Mouse (Mus musculus) frontal cortex, adult 2 months (tissue): Measurements from ENCODE around the gene Pla2g15. TPM values are rescaled to one million over a fixed set of nuclear protein-coding genes. Genes with fewer than 3 reads are reported as not detected.

Source experiments
- DNase-seq, 2 experiments: peaks; one replicate each; pipeline ENCODE4 v3.0.0; 2022; ENCODE audit warnings: low spot score in 1 of 2; ENCODE audit errors: extremely low spot score in 1 of 2
- polyA plus RNA-seq: library from polyadenylated mRNA; depleted of rRNA; stranded (reverse); fragments of >200 nt; gene quantifications from 2 replicates; pipeline ENCODE4 v1.2.3, GENCODE M21; 2012; rRNA removed

Gene Pla2g15
- 17.6 and 17.7 TPM in 2 replicates for polyA plus RNA-seq

GRCm38 (mm10) chr8:106149801-106150652 lies at the start of gene Pla2g15:
TSS of gene Pla2g15 (plus strand) at chr8:106150399.
- DNase-seq, result peak; percentile 91 to 96

DNA sequence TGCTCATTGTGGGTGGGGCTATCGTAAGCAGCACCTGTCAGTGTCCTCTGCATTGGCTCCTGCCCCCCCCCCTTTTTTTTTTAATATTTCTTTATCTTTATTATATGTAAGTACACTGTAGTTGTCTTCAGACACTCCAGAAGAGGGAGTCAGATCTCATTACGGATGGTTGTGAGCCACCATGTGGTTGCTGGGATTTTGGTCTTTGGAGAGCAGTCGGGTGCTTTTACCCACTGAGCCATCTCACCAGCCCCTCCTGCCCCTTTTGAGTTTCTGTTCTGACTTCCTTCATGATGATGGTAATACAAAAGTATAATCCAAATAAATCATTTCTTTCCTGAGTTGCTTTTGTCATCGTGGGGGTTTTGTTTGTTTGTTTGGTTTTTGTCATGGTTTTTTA lies 47.9 kb upstream of the Pla2g15 start:
- DNase-seq, result no peak

DNA sequence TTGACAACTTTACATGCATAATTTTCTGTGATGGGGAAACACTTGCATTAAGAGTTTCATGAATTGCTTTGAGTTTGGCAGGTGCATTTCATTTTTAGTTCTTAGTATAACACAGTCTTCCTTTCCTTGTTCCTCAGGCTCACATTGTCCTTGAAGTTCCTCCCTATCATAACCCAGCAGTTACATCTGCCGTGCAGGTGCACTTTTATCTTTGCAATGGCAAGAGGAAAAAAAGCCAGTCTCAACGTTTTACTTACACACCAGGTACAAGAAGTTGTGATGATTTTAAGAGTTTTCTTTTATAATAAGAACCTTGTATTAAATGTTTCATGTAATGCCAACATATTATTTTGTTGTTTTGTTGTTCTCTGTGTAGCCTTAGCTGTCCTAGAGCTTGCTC lies 46.3 kb upstream of the Pla2g15 start:
- no peak for DNase-seq

DNA sequence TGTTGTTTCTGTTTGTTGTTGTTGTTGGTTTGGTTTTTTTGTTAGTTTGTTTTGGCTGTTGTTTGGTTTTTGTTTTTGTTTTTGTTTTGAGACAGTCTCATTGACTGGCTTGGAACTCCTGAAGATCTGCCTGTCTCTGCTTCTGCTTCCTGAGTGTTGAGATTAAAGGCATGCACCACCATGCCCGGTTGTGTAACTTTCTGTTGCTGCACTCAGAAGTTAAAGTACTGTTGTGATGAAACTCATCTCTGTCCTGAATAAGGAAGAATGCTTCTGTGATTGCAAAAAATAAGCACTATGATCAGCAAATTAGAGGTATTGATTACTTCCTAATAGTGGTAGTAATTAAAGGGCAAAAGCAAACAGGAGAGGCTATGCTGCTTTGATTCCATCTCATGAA lies 44.0 kb upstream of the Pla2g15 start:
- DNase-seq, result no peak

GRCm38 (mm10) chr8:106108080-106108479 lies 42.1 kb upstream of the Pla2g15 start:
- no peak for DNase-seq

DNA sequence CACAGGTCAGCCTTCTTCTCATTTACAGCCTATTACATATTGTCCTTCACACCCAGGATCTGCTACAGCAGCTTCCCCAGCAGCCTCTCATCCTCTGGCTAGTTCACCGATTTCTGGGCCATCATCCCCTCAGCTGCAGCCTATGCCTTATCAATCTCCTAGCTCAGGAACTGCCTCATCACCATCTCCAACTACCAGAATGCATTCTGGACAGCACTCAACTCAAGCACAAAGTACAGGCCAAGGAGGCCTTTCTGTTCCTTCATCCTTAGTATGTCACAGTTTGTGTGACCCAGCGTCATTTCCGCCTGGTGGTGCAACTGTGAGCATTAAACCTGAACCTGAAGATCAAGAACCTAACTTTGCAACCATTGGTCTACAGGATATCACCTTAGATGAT lies 41.5 kb upstream of the Pla2g15 start:
- peak in 1 of 2 experiments; percentile 27 for DNase-seq

GRCm38 (mm10) chr8:106112041-106112440 lies 38.2 kb upstream of the Pla2g15 start:
- no peak for DNase-seq

DNA sequence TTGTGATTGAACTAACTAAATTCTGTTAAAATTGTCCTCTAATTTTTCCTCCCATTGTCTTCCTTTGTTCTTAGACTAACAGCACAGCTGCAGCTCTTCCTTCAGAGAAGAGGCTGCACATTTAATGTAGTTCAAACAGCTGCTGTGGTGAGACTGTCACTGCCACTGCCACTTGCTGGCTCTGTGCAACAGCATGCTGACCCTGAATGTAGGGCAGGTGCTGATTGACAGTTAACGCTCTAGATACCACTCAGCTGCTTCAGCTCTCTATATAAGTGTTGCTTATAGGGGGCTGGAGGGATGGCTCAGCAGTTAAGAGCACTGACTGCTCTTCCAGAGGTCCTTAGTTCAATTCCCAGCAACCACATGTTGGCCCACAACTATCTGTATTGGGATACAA lies 37.7 kb upstream of the Pla2g15 start:
- DNase-seq, result no peak

GRCm38 (mm10) chr8:106115897-106116296 lies 34.3 kb upstream of the Pla2g15 start:
- DNase-seq, result no peak

- DNase-seq, result no peak
These were observed 26.8 kb upstream of the Pla2g15 start for GRCm38 (mm10) chr8:106123443-106123842.

GRCm38 (mm10) chr8:106126055-106126454 lies 24.1 kb upstream of the Pla2g15 start:
- DNase-seq, result no peak

DNA sequence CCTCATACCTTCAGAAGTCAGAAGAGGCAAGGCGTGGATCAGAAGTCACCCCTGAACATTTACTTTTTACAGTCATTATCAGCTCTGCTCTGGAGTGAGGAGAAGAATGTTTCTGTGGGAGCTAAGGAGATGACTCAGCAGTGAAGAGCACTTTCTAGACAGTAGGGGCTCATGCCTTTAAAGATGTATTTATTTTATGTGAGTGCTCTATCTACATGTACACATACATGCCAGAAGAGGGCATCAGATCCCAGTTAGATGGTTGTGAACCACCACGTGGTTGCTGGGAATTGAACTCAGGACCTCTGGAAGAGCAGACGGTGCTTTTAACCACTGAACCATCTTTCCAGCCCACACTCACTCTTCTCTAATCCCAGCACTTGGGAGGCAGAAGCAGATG lies 23.1 kb upstream of the Pla2g15 start:
- no peak for DNase-seq

DNA sequence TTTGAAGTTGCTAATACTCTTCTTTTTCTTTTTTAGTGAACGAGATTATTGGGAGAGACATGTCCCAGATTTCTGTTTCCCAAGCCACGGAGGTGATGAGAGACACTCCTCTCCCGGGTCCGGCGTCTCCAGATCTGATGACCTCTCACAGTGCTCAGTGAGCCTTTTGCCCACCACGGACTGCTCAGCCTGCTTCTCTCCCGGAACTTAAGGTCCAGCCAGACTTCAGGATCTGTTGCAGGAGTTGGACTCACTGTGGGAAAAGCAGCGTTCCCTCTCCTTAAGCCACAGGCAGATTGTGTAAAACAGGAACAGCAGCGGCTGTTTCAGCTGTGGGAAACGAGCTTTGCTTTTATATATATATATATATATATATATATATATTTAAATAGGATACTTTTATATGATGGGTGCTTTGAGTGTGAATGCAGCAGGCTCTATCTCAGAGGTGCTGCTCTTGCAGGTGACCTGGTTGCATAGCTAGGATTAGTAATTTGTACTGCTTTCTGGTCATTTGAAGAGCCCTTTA lies 22.3 kb upstream of the Pla2g15 start:
- no peak for DNase-seq

GRCm38 (mm10) chr8:106129232-106129930 lies 20.8 kb upstream of the Pla2g15 start:
- no peak for DNase-seq

DNA sequence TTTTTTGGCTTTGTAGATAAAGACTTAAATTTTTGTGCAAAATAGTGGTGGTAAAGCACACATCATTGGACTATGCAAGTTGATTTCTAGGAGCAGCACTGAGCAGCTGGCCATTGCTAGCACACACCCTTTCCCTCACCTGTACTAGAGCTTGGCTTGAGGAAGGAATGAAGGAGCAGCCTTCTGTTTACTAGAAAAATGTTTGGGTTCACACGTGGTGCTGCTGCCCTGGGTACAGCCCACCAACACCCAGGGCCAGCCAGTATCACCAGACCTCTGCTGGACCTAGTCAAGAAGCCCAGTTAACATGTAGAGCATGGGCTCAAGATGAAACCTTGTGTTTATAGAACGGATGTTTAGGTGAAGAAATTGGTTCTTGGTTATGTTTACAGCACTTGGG lies 20.2 kb upstream of the Pla2g15 start:
- no peak for DNase-seq

GRCm38 (mm10) chr8:106130505-106130904 lies 19.7 kb upstream of the Pla2g15 start:
- DNase-seq, result no peak

DNA sequence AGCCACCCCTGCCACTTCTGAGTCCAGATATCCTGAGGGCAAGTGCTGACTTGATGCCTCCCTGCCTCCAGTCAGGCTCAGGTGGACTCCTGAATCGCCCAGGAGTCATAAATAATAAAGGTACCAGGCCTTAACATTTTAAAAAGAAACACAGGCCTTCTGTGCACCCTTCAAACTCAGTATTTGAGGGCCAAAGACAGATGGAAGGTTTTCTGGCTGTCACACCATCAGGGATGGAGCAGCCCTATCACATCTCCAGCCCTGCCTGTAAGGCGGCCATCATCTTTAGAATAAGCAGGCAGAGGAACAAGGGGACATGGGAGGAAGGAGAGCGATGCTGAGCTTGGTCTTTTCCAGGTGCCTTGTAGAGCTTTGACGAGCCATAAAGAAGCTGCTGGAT lies 19.2 kb upstream of the Pla2g15 start:
- no peak for DNase-seq

- DNase-seq, result no peak
These were observed 18.5 kb upstream of the Pla2g15 start for GRCm38 (mm10) chr8:106131488-106132222.

DNA sequence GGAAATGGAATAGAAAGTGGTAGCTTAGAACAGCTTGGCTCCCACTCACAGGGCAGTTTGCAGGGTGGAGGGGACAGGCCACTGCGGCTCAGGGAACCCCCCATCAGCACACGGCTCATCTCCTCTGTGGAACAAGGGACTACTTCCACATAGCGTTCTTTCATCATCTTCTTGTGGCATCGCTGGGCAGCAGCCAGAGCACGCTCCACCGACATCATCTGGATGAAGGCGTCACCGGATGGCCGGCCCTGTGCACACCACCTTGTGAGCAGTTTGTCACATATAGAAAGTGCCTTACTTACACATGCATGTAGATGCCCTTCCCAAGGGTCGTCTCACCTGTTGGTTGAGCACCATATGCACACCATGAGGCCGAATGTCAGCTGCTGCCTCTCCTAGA lies 17.8 kb upstream of the Pla2g15 start:
- DNase-seq, result no peak

DNA sequence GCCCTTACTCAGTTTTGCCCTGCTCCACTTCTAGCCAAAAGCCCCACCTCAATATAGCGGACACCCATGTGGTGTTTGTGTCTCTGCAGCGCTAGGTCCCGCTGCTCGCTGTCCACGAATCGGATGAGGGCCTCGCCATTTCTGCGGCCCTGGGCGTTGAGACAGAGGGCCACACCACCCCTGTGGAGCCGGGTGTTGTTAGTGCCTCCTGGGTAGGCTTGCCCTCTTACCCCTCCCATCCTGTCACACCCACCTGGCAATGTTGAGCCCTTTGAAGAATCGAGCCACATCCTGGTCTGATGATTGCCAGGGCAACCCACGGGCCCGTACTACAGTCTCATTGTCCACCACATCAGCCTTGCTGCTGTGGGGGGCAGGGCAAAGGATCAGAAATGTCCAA lies 16.7 kb upstream of the Pla2g15 start:
- no peak for DNase-seq

DNA sequence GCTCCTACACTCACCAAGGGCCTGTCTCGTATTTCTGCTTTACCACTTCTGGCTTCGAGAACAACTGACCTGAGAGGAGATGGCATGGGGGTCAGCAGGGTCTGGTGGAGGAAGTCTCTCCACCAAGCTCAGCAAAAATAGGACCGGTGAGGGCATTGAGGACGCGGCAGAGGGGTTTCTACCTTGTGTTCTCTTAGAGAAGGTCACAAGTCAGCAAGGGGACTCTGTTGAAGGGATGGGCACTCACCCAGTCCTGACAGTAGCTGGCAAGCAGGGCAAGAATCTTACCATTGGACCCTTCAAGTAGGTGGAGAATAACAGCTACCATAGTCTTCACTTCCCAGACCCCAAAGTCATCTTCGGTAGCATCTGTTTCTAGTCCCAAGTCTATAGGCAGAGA lies 16.3 kb upstream of the Pla2g15 start:
- no peak for DNase-seq
